Mouse (Mus musculus): ENCODE measurements at regions not wholly inside any gene's neighbourhood (a gene's known extent, or its start where the extent isn't known, plus 50 kb on each side); places are given as distances from the start of the nearest gene placed in this dataset.

DNA sequence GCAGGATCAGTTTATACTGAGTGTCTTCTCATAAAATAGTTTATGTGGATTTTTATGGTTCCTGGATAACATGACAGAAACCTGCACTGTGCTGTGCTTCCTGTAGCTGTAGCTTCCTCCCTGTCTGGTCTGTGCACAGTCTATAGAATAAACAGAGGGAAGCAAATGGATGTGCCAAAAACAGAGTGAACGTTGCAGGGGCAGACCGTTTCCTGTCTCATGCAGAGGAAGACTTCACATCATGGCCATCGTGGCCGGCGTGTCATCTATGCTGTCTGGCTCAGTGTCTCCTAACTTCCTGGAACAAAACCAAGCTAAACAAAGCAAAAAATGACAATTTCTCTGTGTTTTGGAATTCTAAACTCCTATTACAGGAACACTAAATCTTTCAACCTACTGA, 102.2 kb downstream of the 1700020N01Rik start:
- no peak for TF ChIP-seq CTCF (IDR thresholded peaks at IDR 0.05)
- TF ChIP-seq EP300 (IDR thresholded peaks at IDR 0.05): peak; percentile 55

Data from lung, postnatal 0 days (tissue).